Mouse (Mus musculus): ENCODE data around the gene Twf2. TPM values are rescaled to one million over a fixed set of nuclear protein-coding genes. Genes with fewer than 3 reads are reported as not detected.

Twf2 gene
- polyA plus RNA-seq, 1 experiment from 2014 or later, result 77.2 TPM

- no peaks in the 10 kb centered on the region for H3K36me3 ChIP-seq
Measured at GRCm38 (mm10) chr9:106226151-106226682, 23.3 kb downstream of the Twf2 start.

GRCm38 (mm10) chr9:106227790-106228429, 25.0 kb downstream of the Twf2 start:
- Histone ChIP-seq H3K9me3 (no peaks in the 10 kb centered on the region), H3K4me1 (peaks cover 23% of the 10 kb centered on the region), H3K27me3 (ENCODE audit: insufficient read depth, poor library complexity, severe bottlenecking) (peaks cover 43% of the 10 kb centered on the region), H3K4me3 (no peak overlapping the region), H3K36me3 (peaks cover 10% of the 10 kb centered on the region), H3K27ac (peak overlapping the region; percentile 6; the same call in 1 of the 2 replicates)
- WGBS, result 25% methylated on average over 8 of the region's 8 CpGs
- no peak for DNase-seq (ENCODE audit: low spot score)

More at GRCm38 (mm10) chr9:106226151-106226682, 23.3 kb downstream of the Twf2 start:
- peaks cover 19% of the 10 kb centered on the region for H3K4me1 ChIP-seq
- no peak for DNase-seq (ENCODE audit: low spot score)
- H3K4me3 ChIP-seq, result peak overlapping the region; percentile 57
- H3K27ac ChIP-seq, result peak overlapping the region; percentile 62; the same call in 1 of the 2 replicates
- peaks cover 48% of the 10 kb centered on the region for H3K27me3 ChIP-seq (ENCODE audit: insufficient read depth, poor library complexity, severe bottlenecking)
- WGBS, result 4% methylated on average over 34 of the region's 34 CpGs
- no peaks in the 10 kb centered on the region for H3K9me3 ChIP-seq

GRCm38 (mm10) chr9:106230051-106230733, 27.3 kb downstream of the Twf2 start:
- Histone ChIP-seq H3K36me3 (peaks cover 32% of the 10 kb centered on the region), H3K9me3 (no peaks in the 10 kb centered on the region), H3K27me3 (ENCODE audit: insufficient read depth, poor library complexity, severe bottlenecking) (peaks cover 20% of the 10 kb centered on the region), H3K4me1 (peaks cover 33% of the 10 kb centered on the region), H3K27ac (no peak overlapping the region), H3K4me3 (no peak overlapping the region)
- no peak for DNase-seq (ENCODE audit: low spot score)
- 78% methylated on average over 9 of the region's 9 CpGs for WGBS

GRCm38 (mm10) chr9:106230734-106231106, 27.8 kb downstream of the Twf2 start:
- Histone ChIP-seq H3K4me1 (peaks cover 34% of the 10 kb centered on the region), H3K27me3 (ENCODE audit: insufficient read depth, poor library complexity, severe bottlenecking) (peaks cover 15% of the 10 kb centered on the region), H3K36me3 (peaks cover 37% of the 10 kb centered on the region), H3K9me3 (no peaks in the 10 kb centered on the region), H3K4me3 (no peak overlapping the region), H3K27ac (no peak overlapping the region)
- 55% methylated on average over 3 of the region's 3 CpGs for WGBS
- DNase-seq (ENCODE audit: low spot score), result no peak

- Histone ChIP-seq H3K4me1 (peaks cover 29% of the 10 kb centered on the region), H3K4me3 (no peak overlapping the region), H3K9me3 (no peaks in the 10 kb centered on the region), H3K27me3 (ENCODE audit: insufficient read depth, poor library complexity, severe bottlenecking) (peaks cover 10% of the 10 kb centered on the region; the same call in 1 of the 2 replicates), H3K36me3 (peaks cover 41% of the 10 kb centered on the region), H3K27ac (0 out of 2 replicates have a peak overlapping the region, but pooled peaks have one; percentile 10)
- no peak for DNase-seq (ENCODE audit: low spot score)
- WGBS, result 62% methylated on average over 7 of the region's 7 CpGs
Measured at GRCm38 (mm10) chr9:106231220-106231619, 28.3 kb downstream of the Twf2 start.

- no peak overlapping the region for H3K27ac ChIP-seq
- H3K27me3 ChIP-seq (ENCODE audit: insufficient read depth, poor library complexity, severe bottlenecking), result peaks cover 5% of the 10 kb centered on the region; the same call in 1 of the 2 replicates
- peaks cover 23% of the 10 kb centered on the region for H3K4me1 ChIP-seq
- peaks cover 47% of the 10 kb centered on the region for H3K36me3 ChIP-seq
- DNase-seq (ENCODE audit: low spot score), result no peak
- no peak overlapping the region for H3K4me3 ChIP-seq
- WGBS, result 74% methylated on average over 4 of the region's 4 CpGs
- H3K9me3 ChIP-seq, result no peaks in the 10 kb centered on the region
Measured at GRCm38 (mm10) chr9:106231816-106232215, 28.9 kb downstream of the Twf2 start.

- Histone ChIP-seq H3K4me1 (peaks cover 21% of the 10 kb centered on the region), H3K27ac (no peak overlapping the region), H3K9me3 (no peaks in the 10 kb centered on the region), H3K36me3 (peaks cover 58% of the 10 kb centered on the region), H3K4me3 (no peak overlapping the region), H3K27me3 (ENCODE audit: insufficient read depth, poor library complexity, severe bottlenecking) (no peaks in the 10 kb centered on the region)
- DNase-seq (ENCODE audit: low spot score), result no peak
- 88% methylated on average over 3 of the region's 3 CpGs for WGBS
Measured at GRCm38 (mm10) chr9:106232956-106233355, 30.0 kb downstream of the Twf2 start.

GRCm38 (mm10) chr9:106233953-106234352, 31.0 kb downstream of the Twf2 start:
- Histone ChIP-seq H3K4me1 (peaks cover 18% of the 10 kb centered on the region), H3K4me3 (no peak overlapping the region), H3K36me3 (peaks cover 68% of the 10 kb centered on the region), H3K27me3 (ENCODE audit: insufficient read depth, poor library complexity, severe bottlenecking) (no peaks in the 10 kb centered on the region), H3K9me3 (no peaks in the 10 kb centered on the region), H3K27ac (no peak overlapping the region)
- WGBS, result 83% methylated on average over 6 of the region's 6 CpGs
- no peak for DNase-seq (ENCODE audit: low spot score)

GRCm38 (mm10) chr9:106235194-106235830, 32.4 kb downstream of the Twf2 start:
- H3K27me3 ChIP-seq (ENCODE audit: insufficient read depth, poor library complexity, severe bottlenecking), result no peaks in the 10 kb centered on the region
- peaks cover 18% of the 10 kb centered on the region for H3K4me1 ChIP-seq
- peaks cover 80% of the 10 kb centered on the region for H3K36me3 ChIP-seq
- no peak for DNase-seq (ENCODE audit: low spot score)
- H3K9me3 ChIP-seq, result no peaks in the 10 kb centered on the region
- no peak overlapping the region for H3K4me3 ChIP-seq
- 87% methylated on average over 23 of the region's 23 CpGs for WGBS
- peak overlapping the region; percentile 42; the same call in 1 of the 2 replicates for H3K27ac ChIP-seq

GRCm38 (mm10) chr9:106236156-106236817, 33.4 kb downstream of the Twf2 start:
- Histone ChIP-seq H3K36me3 (peaks cover 90% of the 10 kb centered on the region), H3K9me3 (no peaks in the 10 kb centered on the region), H3K4me3 (no peak overlapping the region), H3K27me3 (ENCODE audit: insufficient read depth, poor library complexity, severe bottlenecking) (no peaks in the 10 kb centered on the region), H3K27ac (no peak overlapping the region), H3K4me1 (peaks cover 18% of the 10 kb centered on the region)
- DNase-seq (ENCODE audit: low spot score), result no peak
- 89% methylated on average over 23 of the region's 23 CpGs for WGBS

- H3K27ac ChIP-seq, result no peak overlapping the region
- H3K36me3 ChIP-seq, result peaks cover 95% of the 10 kb centered on the region
- no peak overlapping the region for H3K4me3 ChIP-seq
- no peaks in the 10 kb centered on the region for H3K9me3 ChIP-seq
- no peak for DNase-seq (ENCODE audit: low spot score)
- 80% methylated on average over 3 of the region's 3 CpGs for WGBS
- no peaks in the 10 kb centered on the region for H3K27me3 ChIP-seq (ENCODE audit: insufficient read depth, poor library complexity, severe bottlenecking)
- peaks cover 16% of the 10 kb centered on the region for H3K4me1 ChIP-seq
Measured at GRCm38 (mm10) chr9:106236818-106237211, 33.9 kb downstream of the Twf2 start.

- peaks cover 14% of the 10 kb centered on the region for H3K4me1 ChIP-seq
- H3K4me3 ChIP-seq, result no peak overlapping the region
- WGBS, result 85% methylated on average over 8 of the region's 8 CpGs
- H3K27me3 ChIP-seq (ENCODE audit: insufficient read depth, poor library complexity, severe bottlenecking), result no peaks in the 10 kb centered on the region
- peaks cover 96% of the 10 kb centered on the region for H3K36me3 ChIP-seq
- DNase-seq (ENCODE audit: low spot score), result no peak
- H3K9me3 ChIP-seq, result no peaks in the 10 kb centered on the region
- no peak overlapping the region for H3K27ac ChIP-seq
Measured at GRCm38 (mm10) chr9:106237401-106237800, 34.5 kb downstream of the Twf2 start.

Measured in heart, embryonic 10.5 days (tissue).